Mouse (Mus musculus): Measurements from ENCODE around the gene Gm10300. TPM values are rescaled to one million over a fixed set of nuclear protein-coding genes. Genes with fewer than 3 reads are reported as not detected.
A peak's percentile ranks its signal among the peaks of the same experiment; 100 is the strongest.

Gm10300 gene
- polyA plus RNA-seq, 1 experiment from 2014 or later, result 0.06 TPM

DNA sequence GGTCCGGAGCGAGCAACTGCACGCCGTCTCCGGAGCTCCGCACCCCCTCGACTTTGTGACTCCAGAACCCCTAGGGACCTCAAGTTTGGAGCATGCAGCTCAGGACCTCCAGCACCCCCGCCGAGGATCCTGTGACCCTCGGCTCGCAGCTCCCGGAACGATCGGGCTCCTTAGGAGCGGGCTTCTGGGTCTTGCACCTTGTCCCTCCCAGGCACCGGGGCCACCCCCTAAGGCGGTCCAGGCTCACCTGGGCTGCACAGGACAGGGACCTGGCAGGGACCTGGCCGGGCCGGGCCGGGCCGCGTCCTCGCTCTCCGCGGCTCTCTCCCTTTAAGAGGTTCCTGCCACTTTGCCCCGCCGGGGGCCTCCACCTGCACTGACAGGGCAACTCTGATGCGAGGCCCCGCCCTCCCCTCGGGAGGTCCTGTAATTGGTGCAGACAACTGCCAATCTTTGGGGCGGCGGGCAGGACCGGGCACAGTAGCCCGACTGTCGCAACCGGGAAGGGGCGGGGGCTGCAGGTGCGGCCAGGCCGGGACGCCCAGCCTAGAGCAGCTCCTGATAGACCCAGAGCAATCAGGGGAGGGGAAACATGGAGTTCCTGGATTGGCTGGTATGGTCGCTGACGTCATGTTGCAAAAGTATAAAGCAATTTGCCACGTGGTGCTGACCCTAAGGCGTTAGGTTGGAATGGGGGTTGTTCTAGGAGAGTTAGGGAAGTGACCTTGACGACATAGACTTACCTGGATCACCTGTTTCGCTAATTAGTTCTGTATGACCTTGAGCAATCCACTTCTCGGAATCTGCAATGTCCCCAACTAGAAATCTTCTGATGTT, 654 bp downstream of the Gm10300 start, which contains the start of gene Epb41:
Gene Epb41, minus strand, starts transcription at position 389 of the 837 bp plus-strand sequence.
- peaks cover 27% of the 10 kb centered on the region for H3K4me1 ChIP-seq

DNA sequence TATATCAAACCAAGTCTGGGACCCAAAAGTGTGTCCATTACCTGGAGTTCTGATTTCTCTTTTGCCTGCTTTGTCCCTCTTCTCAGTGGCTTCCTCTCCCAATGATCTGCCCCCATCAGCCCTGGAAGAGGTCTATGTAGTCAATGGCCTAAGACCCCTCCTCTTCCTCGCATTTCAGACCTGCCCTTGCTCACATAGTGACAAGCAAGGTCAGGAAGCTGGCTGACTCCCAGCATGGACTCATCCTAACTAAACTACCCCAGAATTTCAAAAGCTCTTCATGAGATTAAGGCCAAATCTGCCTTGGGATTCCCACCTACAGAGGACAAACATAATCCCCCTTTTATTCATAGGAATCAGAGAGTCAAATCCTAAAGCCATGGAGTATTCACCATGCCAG, 1.3 kb downstream of the Gm10300 start:
- peaks cover 27% of the 10 kb centered on the region for H3K4me1 ChIP-seq

More for the DNA sequence above, 654 bp downstream of the Gm10300 start, which contains the start of gene Epb41:
- Histone ChIP-seq H3K9me3 (no peaks in the 10 kb centered on the region), H3K27me3 (no peaks in the 10 kb centered on the region), H3K36me3 (no peaks in the 10 kb centered on the region), H3K4me2 (peak within 1 kb of the TSS; percentile 93), H3K9ac (peak within 1 kb of the TSS; percentile 63), H3K4me3 (peak within 1 kb of the TSS; percentile 71), H3K27ac (peak within 1 kb of the TSS; percentile 71)
- WGBS, result 1% methylated on average over 47 of the region's 47 CpGs
- peak; percentile 93 for ATAC-seq (ENCODE audit: borderline replicate concordance, extremely low read depth, low FRiP score, low TSS enrichment)

DNA sequence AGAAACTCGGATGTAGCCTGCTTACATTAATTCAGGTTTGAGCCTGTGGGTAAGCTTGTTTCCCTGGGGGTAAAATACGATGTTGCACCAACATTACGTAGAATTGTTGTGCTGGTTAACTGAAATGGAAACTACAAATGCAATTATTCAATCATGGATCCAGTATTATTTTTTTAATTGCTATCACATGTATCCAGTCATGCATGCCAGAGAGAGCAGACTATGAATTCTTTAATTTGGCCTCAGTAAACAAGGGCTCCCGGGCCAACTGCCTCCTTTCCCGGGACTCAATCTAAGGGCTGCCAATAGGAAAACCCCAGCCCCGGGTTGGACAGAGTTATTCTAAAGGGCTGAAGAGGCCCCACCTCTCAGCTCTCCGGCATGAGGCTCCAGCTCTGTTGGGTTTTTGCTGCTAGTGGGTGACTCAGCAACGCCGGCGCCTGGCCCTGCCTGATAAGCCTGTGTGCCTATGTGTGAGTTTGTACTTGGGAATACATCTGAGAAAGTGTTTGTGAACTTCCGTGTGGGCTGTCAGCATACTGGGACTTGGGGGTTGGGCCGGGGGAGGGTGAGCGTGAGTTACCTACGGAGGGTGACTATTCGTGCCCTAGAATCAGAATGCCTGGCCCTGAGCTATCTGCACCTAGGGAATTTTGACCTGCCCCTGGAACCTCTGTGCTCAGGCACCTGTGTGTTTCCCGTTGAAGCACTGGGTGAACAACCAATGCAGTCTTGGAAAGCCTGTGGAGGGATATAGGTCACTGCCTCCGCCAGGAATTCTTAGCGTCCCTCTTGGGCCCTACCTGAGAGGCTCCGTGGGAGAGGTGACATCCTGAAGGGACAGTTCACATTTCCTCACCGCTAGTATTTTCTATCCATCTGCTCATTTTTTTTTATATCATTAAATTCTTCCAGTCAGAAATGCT, 2.2 kb downstream of the Gm10300 start:
- Histone ChIP-seq H3K27me3 (no peaks in the 10 kb centered on the region), H3K27ac (peak overlapping the region; percentile 70), H3K4me2 (peak overlapping the region; percentile 34; the same call in 1 of the 2 replicates), H3K4me1 (peaks cover 27% of the 10 kb centered on the region), H3K4me3 (no peak overlapping the region), H3K36me3 (no peaks in the 10 kb centered on the region), H3K9me3 (no peaks in the 10 kb centered on the region), H3K9ac (no peak overlapping the region)
- ATAC-seq (ENCODE audit: borderline replicate concordance, extremely low read depth, low FRiP score, low TSS enrichment), result peak; percentile 33
- WGBS, result 22% methylated on average over 20 of the region's 20 CpGs

More for the DNA sequence above, 1.3 kb downstream of the Gm10300 start:
- H3K4me2 ChIP-seq, result peak overlapping the region; percentile 93
- H3K27me3 ChIP-seq, result no peaks in the 10 kb centered on the region
- no peak overlapping the region for H3K9ac ChIP-seq
- H3K4me3 ChIP-seq, result peak overlapping the region; percentile 71; the same call in 1 of the 2 replicates
- H3K27ac ChIP-seq, result peak overlapping the region; percentile 70
- H3K36me3 ChIP-seq, result no peaks in the 10 kb centered on the region
- H3K9me3 ChIP-seq, result no peaks in the 10 kb centered on the region
- 38% methylated on average over 1 of the region's 1 CpGs for WGBS
- no peak for ATAC-seq (ENCODE audit: borderline replicate concordance, extremely low read depth, low FRiP score, low TSS enrichment)

DNA sequence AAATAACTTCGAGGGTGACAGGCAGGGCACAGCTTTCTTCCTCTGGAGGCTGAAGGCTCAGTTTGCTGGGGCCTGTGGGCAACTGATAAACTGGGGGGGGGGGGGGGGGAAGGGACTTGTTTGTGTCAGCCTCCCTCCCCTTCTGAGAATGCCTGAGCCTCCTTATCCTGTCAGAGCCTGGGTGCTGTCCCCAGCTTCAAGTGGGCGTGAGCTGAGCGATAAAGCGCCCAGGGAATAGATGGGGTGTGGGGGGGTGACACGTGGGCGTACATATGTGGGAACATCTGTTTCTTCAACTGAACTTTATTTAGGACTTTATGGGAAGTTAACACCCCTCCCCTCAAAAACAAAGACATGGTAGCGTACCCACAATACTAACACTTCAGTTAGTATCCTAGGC, 2.9 kb downstream of the Gm10300 start:
- Histone ChIP-seq H3K27me3 (no peaks in the 10 kb centered on the region), H3K27ac (no peak overlapping the region), H3K4me3 (no peak overlapping the region), H3K4me2 (no peak overlapping the region), H3K9me3 (no peaks in the 10 kb centered on the region), H3K4me1 (peaks cover 27% of the 10 kb centered on the region), H3K36me3 (no peaks in the 10 kb centered on the region), H3K9ac (no peak overlapping the region)
- no peak for ATAC-seq (ENCODE audit: borderline replicate concordance, extremely low read depth, low FRiP score, low TSS enrichment)
- WGBS, result 47% methylated on average over 7 of the region's 7 CpGs

DNA sequence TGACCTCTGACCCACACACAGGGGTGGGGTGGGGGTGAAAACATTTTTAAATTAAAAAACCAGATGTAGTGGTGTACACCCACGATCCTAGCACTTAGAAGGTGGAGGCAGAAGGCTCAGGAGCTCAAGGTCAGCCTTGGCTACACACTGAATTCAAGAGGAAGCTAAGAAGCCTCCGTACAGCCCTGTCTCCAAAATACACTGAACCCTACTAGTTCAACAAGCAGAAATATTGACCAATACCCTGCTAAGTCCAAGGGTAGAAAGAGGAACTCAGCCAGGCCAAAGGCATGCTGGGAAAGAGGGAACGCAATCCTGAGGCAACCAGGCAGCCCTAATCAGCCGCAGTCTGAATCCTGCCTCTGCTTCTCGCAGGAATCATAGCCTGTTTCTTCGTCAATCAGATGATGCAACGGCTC, 3.8 kb downstream of the Gm10300 start:
- Histone ChIP-seq H3K4me3 (no peak overlapping the region), H3K9me3 (no peaks in the 10 kb centered on the region), H3K36me3 (no peaks in the 10 kb centered on the region), H3K9ac (no peak overlapping the region), H3K27ac (no peak overlapping the region), H3K4me2 (no peak overlapping the region), H3K4me1 (peaks cover 25% of the 10 kb centered on the region), H3K27me3 (no peaks in the 10 kb centered on the region)
- WGBS, result 70% methylated on average over 7 of the region's 7 CpGs
- no peak for ATAC-seq (ENCODE audit: borderline replicate concordance, extremely low read depth, low FRiP score, low TSS enrichment)

DNA sequence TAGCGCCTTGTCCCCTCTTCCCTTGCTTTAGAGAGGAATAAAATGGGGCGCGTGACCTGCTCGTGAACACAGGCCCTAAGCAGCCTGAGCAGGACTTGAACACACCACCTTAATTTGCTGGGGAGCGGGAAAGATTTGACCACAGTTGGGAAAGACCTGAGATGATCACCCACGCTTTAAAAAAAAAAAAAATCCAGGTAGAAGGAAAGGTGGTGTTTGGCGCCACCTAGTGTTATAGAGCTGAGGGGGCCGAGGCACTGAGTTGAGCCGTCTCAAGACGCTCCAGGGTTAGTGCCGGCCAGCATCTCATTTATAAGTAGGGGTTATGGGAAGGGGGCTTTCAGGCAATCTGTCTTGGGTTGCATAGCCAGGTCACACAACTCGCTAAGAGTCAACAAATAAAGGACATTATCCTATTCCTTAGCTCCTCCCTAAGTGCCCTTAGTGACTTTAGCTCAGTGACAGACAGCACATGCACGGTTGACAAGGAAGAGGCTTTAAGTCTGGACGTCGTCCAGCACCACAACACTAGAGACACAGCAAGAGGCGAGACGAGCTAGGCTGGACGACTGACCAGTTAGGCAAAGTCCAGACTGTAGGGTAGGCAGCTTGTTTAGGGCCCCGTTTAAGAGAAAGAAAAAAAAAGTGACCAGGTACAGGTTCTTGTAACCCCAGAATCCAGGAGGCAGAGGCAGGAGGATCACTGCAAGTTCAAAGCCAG, 5.2 kb downstream of the Gm10300 start:
- 9% methylated on average over 19 of the region's 19 CpGs for WGBS
- Histone ChIP-seq H3K4me3 (no peak overlapping the region), H3K36me3 (no peaks in the 10 kb centered on the region), H3K27me3 (no peaks in the 10 kb centered on the region), H3K4me2 (peak overlapping the region; percentile 41; the same call in 1 of the 2 replicates), H3K27ac (no peak overlapping the region), H3K9ac (no peak overlapping the region), H3K9me3 (no peaks in the 10 kb centered on the region), H3K4me1 (peaks cover 16% of the 10 kb centered on the region)
- ATAC-seq (ENCODE audit: borderline replicate concordance, extremely low read depth, low FRiP score, low TSS enrichment), result no peak

DNA sequence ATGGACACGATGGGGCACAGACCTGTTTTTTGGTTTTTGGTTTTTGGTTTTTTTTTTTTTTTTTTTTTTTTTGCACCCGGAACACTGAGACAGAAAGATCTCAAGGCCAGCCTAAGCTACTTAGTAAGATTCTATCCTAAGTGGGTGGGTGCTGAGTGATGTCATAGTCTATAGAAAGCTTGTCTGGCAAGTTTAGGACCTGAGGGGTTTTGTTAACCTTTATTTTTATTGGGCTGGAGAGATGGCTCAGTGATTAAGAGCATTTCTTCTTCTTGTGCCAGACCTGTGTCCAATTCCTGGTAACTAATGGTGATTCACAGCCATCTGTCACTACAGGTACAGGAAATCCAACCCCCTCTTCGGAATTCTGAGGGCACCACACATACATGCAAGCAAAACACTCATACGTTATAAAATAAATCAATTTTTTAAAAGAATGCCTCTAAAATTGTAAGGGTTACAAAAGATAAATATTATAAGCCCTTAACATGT, 6.0 kb downstream of the Gm10300 start:
- no peak overlapping the region for H3K9ac ChIP-seq
- H3K9me3 ChIP-seq, result no peaks in the 10 kb centered on the region
- ATAC-seq (ENCODE audit: borderline replicate concordance, extremely low read depth, low FRiP score, low TSS enrichment), result no peak
- no peaks in the 10 kb centered on the region for H3K36me3 ChIP-seq
- peaks cover 16% of the 10 kb centered on the region for H3K4me1 ChIP-seq
- 62% methylated on average over 4 of the region's 4 CpGs for WGBS
- no peaks in the 10 kb centered on the region for H3K27me3 ChIP-seq
- no peak overlapping the region for H3K4me3 ChIP-seq
- H3K4me2 ChIP-seq, result no peak overlapping the region
- no peak overlapping the region for H3K27ac ChIP-seq

DNA sequence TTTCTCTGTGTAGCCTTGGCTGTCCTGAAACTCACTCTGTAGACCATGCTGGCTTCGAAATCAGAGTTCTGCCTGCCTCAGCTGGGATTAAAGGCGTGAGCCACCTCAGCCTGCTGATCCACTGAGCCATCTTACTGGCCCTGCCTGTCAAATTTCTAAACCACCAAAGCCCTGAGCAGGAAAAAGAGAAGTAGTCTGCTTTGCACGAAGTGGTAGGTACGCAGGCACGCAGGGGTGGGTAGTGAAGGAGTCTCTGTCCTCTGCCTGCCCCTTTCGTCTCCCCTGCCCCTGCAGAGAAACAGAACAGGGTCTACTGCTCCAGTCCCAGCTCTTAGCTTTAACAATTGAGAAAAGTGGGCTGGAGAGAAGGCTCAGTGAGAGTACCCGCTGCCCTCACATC, 10.6 kb downstream of the Gm10300 start:
- H3K4me2 ChIP-seq, result no peak overlapping the region
- 72% methylated on average over 7 of the region's 7 CpGs for WGBS
- no peak for ATAC-seq (ENCODE audit: borderline replicate concordance, extremely low read depth, low FRiP score, low TSS enrichment)

DNA sequence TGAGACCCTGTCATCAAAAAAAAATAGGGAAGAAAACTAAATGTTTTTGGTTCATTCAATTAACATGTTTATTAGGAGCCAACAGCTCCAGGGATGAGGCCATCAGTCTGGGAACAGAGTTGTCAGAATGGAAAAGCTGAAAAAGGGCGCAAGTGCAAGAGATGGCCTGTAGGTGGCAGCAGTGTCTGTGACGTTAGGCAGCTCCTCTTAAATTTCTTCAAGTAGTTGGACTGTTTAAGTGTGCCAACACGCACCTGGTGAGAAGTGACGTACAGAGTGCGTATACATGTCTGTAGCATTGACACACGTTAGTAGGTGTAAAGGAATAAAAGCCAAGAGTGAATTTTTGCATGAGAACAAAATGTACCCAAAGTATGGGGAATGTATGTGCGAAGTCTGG, 14.4 kb downstream of the Gm10300 start:
- Histone ChIP-seq H3K27ac (no peak overlapping the region), H3K4me1 (no peaks in the 10 kb centered on the region), H3K4me2 (no peak overlapping the region), H3K27me3 (no peaks in the 10 kb centered on the region), H3K4me3 (no peak overlapping the region), H3K9me3 (no peaks in the 10 kb centered on the region), H3K9ac (no peak overlapping the region), H3K36me3 (no peaks in the 10 kb centered on the region)
- 16% methylated on average over 7 of the region's 7 CpGs for WGBS
- no peak for ATAC-seq (ENCODE audit: borderline replicate concordance, extremely low read depth, low FRiP score, low TSS enrichment)

More for the DNA sequence above, 10.6 kb downstream of the Gm10300 start:
- H3K27ac ChIP-seq, result no peak overlapping the region
- H3K9me3 ChIP-seq, result no peaks in the 10 kb centered on the region
- H3K9ac ChIP-seq, result no peak overlapping the region
- H3K4me1 ChIP-seq, result no peaks in the 10 kb centered on the region
- no peaks in the 10 kb centered on the region for H3K27me3 ChIP-seq
- no peaks in the 10 kb centered on the region for H3K36me3 ChIP-seq
- H3K4me3 ChIP-seq, result no peak overlapping the region

DNA sequence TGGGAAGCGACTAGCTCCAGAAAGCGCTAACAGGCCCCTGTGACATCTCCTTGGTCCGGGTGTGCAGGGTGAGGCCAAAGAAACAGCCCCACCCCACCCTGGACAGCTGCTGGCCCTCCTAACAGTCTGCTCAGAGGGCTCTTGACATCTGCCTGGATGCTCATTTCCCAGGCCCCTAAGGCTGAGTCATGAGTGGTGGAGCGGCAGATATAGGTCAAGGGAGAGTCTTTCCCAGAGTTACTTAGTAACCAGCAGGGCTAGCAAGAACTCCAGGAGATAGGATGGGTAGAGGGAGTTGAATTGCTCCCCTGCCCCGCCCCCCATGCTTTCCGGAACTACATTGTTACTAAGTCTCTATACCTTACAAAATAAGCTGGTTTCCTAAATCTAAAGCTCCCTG, 18.6 kb downstream of the Gm10300 start:
- ATAC-seq (ENCODE audit: borderline replicate concordance, extremely low read depth, low FRiP score, low TSS enrichment), result no peak
- no peak overlapping the region for H3K4me2 ChIP-seq
- H3K4me3 ChIP-seq, result no peak overlapping the region
- WGBS, result 63% methylated on average over 6 of the region's 6 CpGs
- no peaks in the 10 kb centered on the region for H3K27me3 ChIP-seq
- H3K36me3 ChIP-seq, result no peaks in the 10 kb centered on the region
- no peaks in the 10 kb centered on the region for H3K9me3 ChIP-seq
- H3K4me1 ChIP-seq, result peaks cover 2% of the 10 kb centered on the region; the same call in 1 of the 2 replicates
- H3K9ac ChIP-seq, result no peak overlapping the region
- no peak overlapping the region for H3K27ac ChIP-seq

DNA sequence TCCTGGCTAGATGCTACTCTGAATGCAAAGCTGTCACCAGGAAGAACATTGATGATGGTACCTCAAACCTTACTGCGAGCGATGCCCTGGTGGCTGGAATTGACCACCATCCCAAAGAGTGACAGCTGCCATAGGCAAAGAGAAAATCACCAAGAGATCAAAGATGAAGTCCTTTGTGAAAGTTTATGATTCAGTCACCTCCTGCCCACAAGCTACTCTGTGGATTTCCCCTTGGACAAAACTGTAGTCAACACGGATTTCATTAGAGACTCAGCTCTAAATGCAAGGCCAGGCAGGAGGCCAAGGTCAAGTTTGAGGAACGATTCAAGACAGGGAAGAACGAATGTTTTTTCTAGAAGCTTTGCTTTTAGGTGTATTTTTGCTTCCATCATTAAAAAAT, 19.4 kb downstream of the Gm10300 start:
- WGBS, result 76% methylated on average over 5 of the region's 5 CpGs
- H3K27me3 ChIP-seq, result no peaks in the 10 kb centered on the region
- no peak overlapping the region for H3K4me2 ChIP-seq
- H3K9me3 ChIP-seq, result no peaks in the 10 kb centered on the region
- H3K9ac ChIP-seq, result no peak overlapping the region
- H3K27ac ChIP-seq, result no peak overlapping the region
- H3K4me1 ChIP-seq, result peaks cover 2% of the 10 kb centered on the region; the same call in 1 of the 2 replicates
- ATAC-seq (ENCODE audit: borderline replicate concordance, extremely low read depth, low FRiP score, low TSS enrichment), result no peak
- H3K4me3 ChIP-seq, result no peak overlapping the region
- no peaks in the 10 kb centered on the region for H3K36me3 ChIP-seq

Data from lung, embryonic 15.5 days (tissue).